Mouse (Mus musculus) heart, postnatal 10 days (tissue): ENCODE results near the gene Atp5e. TPM values are rescaled to one million over a fixed set of nuclear protein-coding genes. Genes with fewer than 3 reads are reported as not detected.

Experiments
- DNase-seq, 2 experiments: peaks; one replicate each; pipeline ENCODE4 v3.0.0; 2021
- intact Hi-C: fragments of 180-260 bp; cut with DNase I; formaldehyde crosslinking; loops from one replicate; pipeline ENCODE4 v1.15.1; 2025
- total RNA-seq, 2 experiments: library from RNA; stranded (reverse); gene quantifications; 2 replicates each; pipeline ENCODE4 v1.2.3; 2021

Atp5e gene
- 1,000 to 10,000 TPM; 1,182 to 1,233 TPM for total RNA-seq

- intact Hi-C loops, result loop anchor here (2.0 to 10.0 kb wide), 2 partner anchors 133 to 389 kb away; partner anchors contain the start of gene Stx16
- DNase-seq, result peak; percentile 97 to 98
Observed at GRCm38 (mm10) chr2:174463789-174464523, at the start of gene Atp5e. Atp5e (minus strand) TSS chr2:174464105.

GRCm38 (mm10) chr2:174509825-174510224, 45.9 kb upstream of the Atp5e start:
- no peak for DNase-seq
- intact Hi-C loops, result no loop called here

DNA sequence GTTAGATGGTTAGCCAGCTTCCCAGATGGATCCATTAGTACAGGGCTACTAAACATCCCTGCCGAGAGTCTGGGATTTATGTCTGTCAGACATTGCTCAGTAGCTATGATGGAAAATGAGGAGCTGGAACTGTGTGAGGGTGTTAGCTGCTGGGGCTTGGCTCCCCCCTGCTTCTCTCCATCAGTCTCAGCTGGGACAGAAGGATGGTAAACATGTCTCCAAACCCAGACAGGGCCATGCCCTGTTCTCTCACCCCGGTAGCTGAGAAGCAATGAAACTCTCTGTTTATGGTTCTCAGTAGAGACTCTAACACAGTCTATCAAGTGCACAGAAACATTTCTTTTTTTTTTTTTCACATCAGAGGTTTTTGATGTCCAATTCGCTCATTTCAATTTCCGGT, 44.1 kb upstream of the Atp5e start:
- DNase-seq, result no peak
- intact Hi-C loops, result no loop called here

DNA sequence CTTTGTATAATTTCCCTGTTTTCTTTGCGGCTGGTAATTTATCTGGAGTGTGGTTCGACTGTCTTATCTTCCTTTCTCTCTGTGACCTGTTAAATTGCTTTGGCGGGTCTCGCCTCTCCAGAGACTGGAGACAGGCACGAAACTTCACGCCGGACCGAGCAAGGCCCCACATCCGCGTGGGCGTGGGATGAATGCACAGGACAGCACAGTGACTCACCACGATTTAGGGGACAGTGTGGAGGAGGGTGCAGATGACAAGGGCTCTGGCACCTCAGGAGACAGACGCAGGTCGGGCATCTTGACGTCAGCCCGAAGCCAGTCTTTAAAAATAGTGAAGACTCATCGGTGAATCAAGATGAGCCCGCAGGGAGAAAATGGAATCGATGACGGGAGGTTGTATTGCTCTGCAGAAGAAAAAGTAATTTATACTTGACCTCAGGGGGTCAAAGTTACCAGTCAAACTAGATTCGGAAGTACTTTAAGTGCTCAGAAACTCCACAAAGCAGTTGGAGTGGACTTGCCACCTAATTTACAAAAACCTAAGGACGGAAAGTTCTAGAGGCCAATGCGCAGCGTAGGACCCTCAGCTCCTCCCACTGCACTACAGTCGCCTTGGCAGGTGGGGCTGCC, 39.0 kb upstream of the Atp5e start:
- DNase-seq, result peak; percentile 4 to 8
- intact Hi-C loops, result no loop called here

GRCm38 (mm10) chr2:174502321-174502720, 38.4 kb upstream of the Atp5e start:
- intact Hi-C loops, result no loop called here
- no peak for DNase-seq

DNA sequence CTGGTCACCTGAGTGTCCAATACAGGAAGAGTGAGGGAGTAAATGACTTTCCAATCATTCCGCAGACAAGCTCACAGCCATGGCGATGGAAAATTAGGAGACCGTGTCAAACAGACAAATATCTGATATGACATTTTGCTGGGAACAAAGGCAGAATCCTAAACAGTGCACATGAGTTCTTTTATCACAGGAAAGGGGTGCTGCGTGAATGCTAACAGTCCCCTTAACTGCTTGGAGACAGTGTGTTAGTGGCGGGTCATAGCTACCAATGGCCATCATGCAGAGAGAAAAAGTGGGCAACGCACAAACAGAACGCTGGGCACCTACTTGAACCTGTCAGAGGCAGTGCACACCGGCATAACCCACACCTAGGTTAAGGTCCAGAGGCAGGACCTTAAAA, 37.6 kb upstream of the Atp5e start:
- no peak for DNase-seq
- intact Hi-C loops, result no loop called here

GRCm38 (mm10) chr2:174500814-174501503, 37.1 kb upstream of the Atp5e start:
- intact Hi-C loops, result no loop called here
- no peak for DNase-seq

GRCm38 (mm10) chr2:174492858-174493257, 29.0 kb upstream of the Atp5e start:
- peak in 1 of 2 experiments; percentile 28 for DNase-seq
- intact Hi-C loops, result loop anchor here (2.0 to 5.0 kb wide), 2 partner anchors 104 to 182 kb away; no protein-coding TSS in a partner anchor

DNA sequence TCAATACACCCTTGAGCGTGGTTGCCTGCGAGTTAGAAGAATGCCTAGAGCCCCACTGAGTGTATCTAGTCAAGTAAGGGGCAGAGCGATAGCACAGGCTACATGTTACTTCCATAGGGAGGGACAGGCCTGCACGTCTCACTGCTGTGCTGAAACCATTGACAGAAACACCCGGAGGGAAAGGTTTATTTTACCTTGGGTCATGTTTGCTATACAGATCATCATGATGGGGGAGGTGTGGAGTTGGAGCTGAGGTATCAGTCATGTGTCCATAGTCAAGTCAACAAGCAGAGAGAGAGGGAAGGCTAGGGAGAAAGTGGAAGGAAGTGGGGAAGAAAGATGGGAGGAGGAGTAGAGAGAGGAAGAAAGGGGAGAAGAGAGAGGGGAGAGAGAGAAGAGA, 23.1 kb upstream of the Atp5e start:
- DNase-seq, result no peak
- intact Hi-C loops, result no loop called here

- intact Hi-C loops, result no loop called here
- no peak for DNase-seq
Observed at GRCm38 (mm10) chr2:174478746-174479145, 14.8 kb upstream of the Atp5e start.

- DNase-seq, result no peak
- intact Hi-C loops, result no loop called here
Observed at GRCm38 (mm10) chr2:174477543-174478319, 13.8 kb upstream of the Atp5e start.

DNA sequence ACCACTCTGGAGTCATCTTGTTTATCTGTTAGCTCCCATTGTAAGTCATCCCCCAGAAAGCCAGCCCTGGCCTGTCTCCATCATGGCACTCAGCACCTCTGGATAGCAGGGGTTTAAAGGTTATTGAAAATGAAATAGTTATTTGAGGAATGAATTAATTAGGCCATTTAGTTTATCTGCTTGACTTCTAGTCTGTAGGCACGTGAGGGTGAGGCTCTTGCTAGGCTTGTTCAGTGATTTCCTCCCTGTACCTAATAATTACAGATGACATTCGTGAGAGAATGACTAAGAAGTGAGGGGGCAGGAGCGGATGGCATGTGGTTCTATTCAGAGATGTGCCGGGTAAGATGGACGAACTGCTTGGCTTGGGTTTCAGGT, 9.6 kb upstream of the Atp5e start:
- intact Hi-C loops, result loop anchor here (5.0 kb wide), 1 partner anchor 199 kb away; no protein-coding TSS in a partner anchor

DNA sequence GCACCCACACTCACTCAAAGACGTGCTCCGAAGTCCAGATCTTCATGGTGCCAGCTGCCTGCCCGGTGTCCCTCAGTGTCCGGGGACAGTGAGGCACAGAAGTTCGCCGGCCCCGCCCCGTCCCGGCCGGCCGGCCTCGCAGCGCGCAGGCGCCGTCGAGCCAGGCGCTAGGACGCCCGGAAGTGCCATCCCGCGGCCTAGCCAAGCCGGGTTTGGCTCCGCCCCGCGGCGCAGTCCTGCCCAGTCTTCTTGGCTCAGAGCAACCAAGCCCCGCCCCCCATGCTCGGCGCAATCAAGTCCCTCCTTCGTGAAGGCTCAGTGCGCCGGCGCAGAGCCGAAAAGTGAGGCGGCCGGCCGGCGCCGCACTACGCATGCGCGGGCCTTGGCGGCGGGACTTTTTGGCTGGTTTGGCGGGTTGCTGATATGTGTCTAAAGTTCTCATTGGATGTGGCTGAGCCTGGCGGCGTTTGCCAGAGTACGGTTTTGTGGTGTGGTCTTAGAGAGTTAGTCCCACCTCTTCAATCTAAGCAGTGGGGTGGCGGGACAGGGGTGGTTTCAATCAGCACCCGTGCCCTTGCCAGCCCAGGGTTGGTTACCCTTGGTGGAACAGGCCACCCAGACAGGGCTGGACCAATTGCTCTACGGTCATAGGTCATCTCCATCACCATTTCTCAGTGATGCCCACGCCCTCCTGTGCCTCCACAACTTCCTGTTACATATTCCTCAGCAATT, 9.1 kb upstream of the Atp5e start, which contains the start of gene Prelid3b:
TSS of gene Prelid3b (minus strand) at position 264 of the 732 bp plus-strand sequence.
- peak; percentile 100 for DNase-seq
- intact Hi-C loops, result loop anchor here (5.0 kb wide), 1 partner anchor 199 kb away; no protein-coding TSS in a partner anchor

More for the DNA sequence above, 9.6 kb upstream of the Atp5e start:
- no peak for DNase-seq

DNA sequence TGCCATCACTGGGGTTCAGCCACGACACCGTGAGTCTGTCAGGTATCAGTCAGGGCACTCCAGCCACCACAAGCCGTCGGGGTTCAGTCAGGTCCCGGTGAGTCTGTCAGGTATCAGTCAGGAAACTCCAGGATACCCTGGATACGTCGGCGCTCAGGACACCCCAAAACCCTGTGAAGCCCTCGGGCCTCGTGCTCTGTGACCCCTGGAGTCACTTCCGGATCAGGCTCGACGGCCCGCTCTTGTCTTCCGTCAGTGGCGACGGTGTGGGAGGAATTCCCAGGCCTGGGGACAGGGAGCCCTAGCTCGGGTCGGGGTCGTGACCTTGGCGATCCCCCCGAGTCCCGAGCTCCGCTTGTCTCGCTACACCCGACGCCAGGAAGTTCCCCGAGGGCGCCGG, 8.5 kb upstream of the Atp5e start:
- intact Hi-C loops, result loop anchor here (5.0 kb wide), 1 partner anchor 200 kb away; no protein-coding TSS in a partner anchor
- DNase-seq, result peak in 1 of 2 experiments; percentile 21

- intact Hi-C loops, result loop anchor here (5.0 kb wide), 1 partner anchor 201 kb away; no protein-coding TSS in a partner anchor
- no peak for DNase-seq
Observed at GRCm38 (mm10) chr2:174470786-174471405, 7.0 kb upstream of the Atp5e start.

GRCm38 (mm10) chr2:174470333-174470732, 6.4 kb upstream of the Atp5e start:
- intact Hi-C loops, result loop anchor here (5.0 kb wide), 1 partner anchor 202 kb away; no protein-coding TSS in a partner anchor
- DNase-seq, result no peak

DNA sequence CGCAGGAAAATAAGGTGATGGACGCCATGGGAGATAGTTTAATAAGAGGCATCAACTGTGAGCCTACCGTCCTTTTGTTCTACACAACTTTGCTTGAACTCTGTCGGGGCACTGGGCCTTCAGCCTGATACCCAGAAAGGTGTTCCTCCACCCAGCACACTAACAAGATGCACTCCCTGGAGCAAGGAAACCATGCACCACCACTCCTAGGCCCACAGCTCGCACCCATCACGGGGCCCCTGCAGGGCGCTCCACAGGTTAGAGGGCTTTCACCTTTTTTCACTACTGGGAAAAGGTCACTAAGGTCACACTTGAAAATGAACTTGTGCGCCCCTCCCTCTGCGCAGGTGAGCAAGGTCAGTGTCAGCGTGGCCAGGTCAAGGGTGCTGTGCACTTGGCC, 535 bp downstream of the Atp5e start:
- peak in 1 of 2 experiments; percentile 51 for DNase-seq
- intact Hi-C loops, result loop anchor here (2.0 to 10.0 kb wide), 2 partner anchors 133 to 389 kb away; partner anchors contain the start of gene Stx16

- intact Hi-C loops, result no loop called here
- no peak for DNase-seq
Observed at GRCm38 (mm10) chr2:174459365-174459764, 4.5 kb downstream of the Atp5e start.

GRCm38 (mm10) chr2:174453681-174454080, 10.2 kb downstream of the Atp5e start:
- peak in 1 of 2 experiments; percentile 39 for DNase-seq
- intact Hi-C loops, result loop anchor here (2.0 kb wide), 1 partner anchor 141 kb away; no protein-coding TSS in a partner anchor
